In the genomic region with DNA sequence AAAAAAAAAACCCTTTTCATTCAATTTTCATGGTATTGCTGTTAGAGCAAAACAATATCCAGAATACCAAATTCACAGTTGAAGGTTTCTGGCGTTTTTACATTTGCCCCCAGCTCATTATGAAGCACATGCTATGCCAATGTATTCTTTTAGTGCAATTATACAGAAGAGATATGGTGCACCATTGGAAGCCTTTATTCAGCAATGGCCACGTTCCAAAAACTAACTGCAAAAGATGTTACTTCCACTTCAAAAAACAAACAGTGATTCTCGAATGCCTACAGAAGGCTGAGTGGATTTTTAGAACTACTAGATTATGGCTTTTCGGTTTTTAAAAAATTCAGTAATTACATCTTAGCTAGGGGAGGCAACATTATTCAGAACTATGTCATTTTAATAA, we compare ENCODE assay signal across 24 mouse cellular contexts.
"Had no signal": no experiment of that assay in that cellular context is flagged by ENCODE, and none has a peak within 500 bp of the region (broad histone marks: within the 10 kb centered on the region; RNA-seq: fewer than 3 reads in every experiment).

No protein-coding gene starts in this region.

- H3K9me3 ChIP-seq: heart, embryonic 10.5 days; heart, embryonic 12.5 days; hindbrain, embryonic 13.5 days; hindbrain, embryonic 15.5 days; intestine, embryonic 15.5 days; limb, embryonic 10.5 days; limb, embryonic 12.5 days; liver, embryonic 13.5 days had no signal

- H3K4me3 ChIP-seq: heart, embryonic 10.5 days; heart, embryonic 12.5 days; hindbrain, embryonic 13.5 days; hindbrain, embryonic 15.5 days; intestine, embryonic 15.5 days; layer of hippocampus, adult 2 months; left cerebral cortex, adult 2 months; limb, embryonic 10.5 days; limb, embryonic 12.5 days; liver, embryonic 13.5 days had no signal

- ATAC-seq: inflammation-experienced regulatory T-cells, adult 6 months; intestine, embryonic 15.5 days; intestine, postnatal 0 days had no signal

- DNase-seq: gastrocnemius, postnatal 14 days; gastrocnemius, postnatal 36 days; heart, adult 11 months; heart, postnatal 10 days; heart, postnatal 4 days; kidney, adult 18-20 months; kidney, adult 8-10 months; kidney, postnatal 10 days; kidney, postnatal 25 days; kidney, postnatal 4 days; liver; liver, embryonic 13.5 days had no signal

- H3K27ac ChIP-seq: heart, embryonic 10.5 days; hindbrain, embryonic 13.5 days; hindbrain, embryonic 15.5 days; intestine, embryonic 15.5 days; layer of hippocampus, adult 2 months; left cerebral cortex, adult 2 months; limb, embryonic 10.5 days; limb, embryonic 12.5 days; liver, embryonic 13.5 days had no signal

- H3K4me1 ChIP-seq: heart, embryonic 10.5 days; heart, embryonic 12.5 days; hindbrain, embryonic 13.5 days; hindbrain, embryonic 15.5 days; intestine, embryonic 15.5 days; limb, embryonic 10.5 days; limb, embryonic 12.5 days; liver, embryonic 13.5 days had no signal

- H3K36me3 ChIP-seq: heart, embryonic 10.5 days; heart, embryonic 12.5 days; hindbrain, embryonic 13.5 days; hindbrain, embryonic 15.5 days; intestine, embryonic 15.5 days; limb, embryonic 12.5 days; liver, embryonic 13.5 days had no signal

- H3K9ac ChIP-seq: heart, embryonic 12.5 days; hindbrain, embryonic 13.5 days; hindbrain, embryonic 15.5 days; intestine, embryonic 15.5 days; limb, embryonic 12.5 days; liver, embryonic 13.5 days had no signal

- H3K4me2 ChIP-seq: heart, embryonic 12.5 days; hindbrain, embryonic 13.5 days; hindbrain, embryonic 15.5 days; intestine, embryonic 15.5 days; limb, embryonic 12.5 days; liver, embryonic 11.5 days; liver, embryonic 13.5 days had no signal

- H3K27me3 ChIP-seq: heart, embryonic 12.5 days; hindbrain, embryonic 13.5 days; hindbrain, embryonic 15.5 days; intestine, embryonic 15.5 days; limb, embryonic 12.5 days; liver, embryonic 13.5 days had no signal
